Mouse (Mus musculus) ES-E14 (cell line): ENCODE data around the gene Anapc2. TPM values are rescaled to one million over a fixed set of nuclear protein-coding genes. Genes with fewer than 3 reads are reported as not detected.
A peak's percentile ranks its signal among the peaks of the same experiment; 100 is the strongest.

Experiments
- DNase-seq: peaks from one replicate; pipeline ENCODE4 v3.0.0-alpha.2; 2013; ENCODE audit warnings: low read depth, low spot score
- H3K27ac ChIP-seq: 2 replicates; pipeline ENCODE4 v1.5.1; 2012; ENCODE audit warnings: low read depth, mild to moderate bottlenecking, low read length, moderate library complexity, mixed read lengths; ENCODE audit not compliant: poor library complexity, insufficient read depth, severe bottlenecking
- H3K36me3 ChIP-seq: 2 replicates; pipeline ENCODE4 v1.6.1; 2012; ENCODE audit warnings: mild to moderate bottlenecking, low read length, moderate library complexity, mixed read lengths; ENCODE audit not compliant: control insufficient read depth, poor library complexity, insufficient read depth, severe bottlenecking
- H3K4me1 ChIP-seq, 2 experiments: fragments of 150-350 bp in 1 of 2; sonication (generic) in 1 of 2; 2 replicates each; pipeline ENCODE4 v1.6.1; 2012; ENCODE audit warnings: low read length in 2 of 2, mild to moderate bottlenecking in 1 of 2, mixed read lengths in 1 of 2; ENCODE audit not compliant: control insufficient read depth in 2 of 2, insufficient read depth in 2 of 2, poor library complexity in 1 of 2
- H3K4me3 ChIP-seq, 2 experiments: fragments of 150-350 bp in 1 of 2; sonication (generic) in 1 of 2; 2 replicates each; pipeline ENCODE4 v1.5.1; 2012; ENCODE audit warnings: low read length in 2 of 2, low read depth in 1 of 2, mild to moderate bottlenecking in 1 of 2, mixed read lengths in 1 of 2; ENCODE audit not compliant: insufficient read depth in 1 of 2, poor library complexity in 1 of 2, severe bottlenecking in 1 of 2
- H3K9ac ChIP-seq: 2 replicates; pipeline ENCODE4 v1.6.1; 2012; ENCODE audit warnings: low read depth, mild to moderate bottlenecking, low read length, mixed read lengths; ENCODE audit not compliant: poor library complexity, insufficient read depth, severe bottlenecking
- H3K9me3 ChIP-seq: fragments of 150-350 bp; sonication (generic); 2 replicates; pipeline ENCODE4 v1.6.1; 2012; ENCODE audit warnings: low read depth, mild to moderate bottlenecking, low read length; ENCODE audit not compliant: control insufficient read depth, insufficient read depth
- CHD2 ChIP-seq: IDR thresholded peaks from 2 replicates; pipeline ENCODE4 v1.6.1; 2014; ENCODE audit warnings: mild to moderate bottlenecking, low read depth, low read length, inconsistent platforms
- HCFC1 ChIP-seq: IDR thresholded peaks from 2 replicates; pipeline ENCODE4 v1.6.1; 2012; ENCODE audit warnings: low read length, inconsistent platforms, borderline replicate concordance; ENCODE audit not compliant: insufficient read depth
- MAFK ChIP-seq: IDR thresholded peaks from 2 replicates; pipeline ENCODE4 v1.6.1; 2014; ENCODE audit warnings: mild to moderate bottlenecking, low read depth, low read length, inconsistent platforms; ENCODE audit not compliant: insufficient read depth
- ZC3H11A ChIP-seq: IDR thresholded peaks from 2 replicates; pipeline ENCODE4 v1.6.1; 2012; ENCODE audit warnings: low read depth, mild to moderate bottlenecking, inconsistent platforms, low read length, borderline replicate concordance
- ZNF384 ChIP-seq: IDR thresholded peaks from 2 replicates; pipeline ENCODE4 v1.6.1; 2012; ENCODE audit warnings: low read depth, low read length, inconsistent platforms
- in situ Hi-C, 2 experiments: fragments of 600-800 bp; cut with MboI; formaldehyde crosslinking; loops; one replicate each; pipeline ENCODE4 v1.15.1; 2025; ENCODE audit warnings: low sequenced_read_pairs in 2 of 2, inconsistent platforms in 1 of 2; ENCODE audit not compliant: unreplicated experiment in 2 of 2
- total RNA-seq: library from RNA; depleted of rRNA; stranded (reverse); fragments of 300-350 nt; gene quantifications from 2 replicates; pipeline ENCODE4 v1.2.3, GENCODE M21; 2012

The Anapc2 gene
- total RNA-seq, 1 experiment, result 25.2 TPM

GRCm38 (mm10) chr2:25311491-25311891, 39.2 kb downstream of the Anapc2 start:
- no peak for DNase-seq
- peaks cover 3 to 16% of the 10 kb centered on the region in 2 experiments; a peak in 3 of 4 replicates for H3K4me1 ChIP-seq
- peak overlapping the region; percentile 64 to 82 for H3K4me3 ChIP-seq
- TF ChIP-seq ZC3H11A, result no peak
- no peak for TF ChIP-seq MAFK
- TF ChIP-seq HCFC1, result no peak
- TF ChIP-seq ZNF384, result no peak
- TF ChIP-seq CHD2, result no peak
- H3K9me3 ChIP-seq, result no peaks in the 10 kb centered on the region
- in situ Hi-C loops, result no loop called here
- no peak overlapping the region for H3K9ac ChIP-seq
- no peak overlapping the region for H3K27ac ChIP-seq
- no peaks in the 10 kb centered on the region for H3K36me3 ChIP-seq

GRCm38 (mm10) chr2:25318119-25318966, 46.1 kb downstream of the Anapc2 start:
- no peak for DNase-seq

GRCm38 (mm10) chr2:25318971-25319773, 46.9 kb downstream of the Anapc2 start, which contains the start of gene Grin1:
Grin1 (minus strand) TSS chr2:25319187.
- in situ Hi-C loops, result no loop called here
- Histone ChIP-seq H3K4me1 (peaks cover 3 to 4% of the 10 kb centered on the region in 2 experiments; a peak in 3 of 4 replicates), H3K4me3 (peak within 1 kb of the TSS; percentile 64 to 76), H3K9me3 (no peaks in the 10 kb centered on the region), H3K9ac (no peak within 1 kb of the TSS), H3K36me3 (no peaks in the 10 kb centered on the region), H3K27ac (no peak within 1 kb of the TSS)
- DNase-seq, result peak; percentile 59
- TF ChIP-seq MAFK, result 0 out of 2 replicates have a peak, but pooled peaks have one; percentile 17
- no peak for TF ChIP-seq ZC3H11A

More at GRCm38 (mm10) chr2:25318119-25318966, 46.1 kb downstream of the Anapc2 start:
- Histone ChIP-seq H3K27ac (no peak overlapping the region), H3K9me3 (no peaks in the 10 kb centered on the region), H3K4me3 (peak overlapping the region; percentile 64 to 76), H3K36me3 (no peaks in the 10 kb centered on the region), H3K4me1 (peaks cover 3 to 4% of the 10 kb centered on the region in 2 experiments; a peak in 3 of 4 replicates), H3K9ac (no peak overlapping the region)
- TF ChIP-seq ZNF384, result no peak
- no peak for TF ChIP-seq MAFK
- no peak for TF ChIP-seq HCFC1
- no peak for TF ChIP-seq CHD2
- no peak for TF ChIP-seq ZC3H11A
- in situ Hi-C loops, result no loop called here

GRCm38 (mm10) chr2:25320084-25320483, 47.8 kb downstream of the Anapc2 start:
- DNase-seq, result no peak
- in situ Hi-C loops, result no loop called here
- Histone ChIP-seq H3K27ac (no peak overlapping the region), H3K4me1 (peaks cover 3 to 4% of the 10 kb centered on the region in 2 experiments; a peak in 3 of 4 replicates), H3K9me3 (no peaks in the 10 kb centered on the region), H3K9ac (no peak overlapping the region), H3K36me3 (no peaks in the 10 kb centered on the region), H3K4me3 (no peak overlapping the region)
- TF ChIP-seq HCFC1, result no peak
- no peak for TF ChIP-seq MAFK
- TF ChIP-seq ZC3H11A, result no peak
- peak; percentile 54; the same call in 1 of the 2 replicates for TF ChIP-seq ZNF384
